Mouse (Mus musculus): ENCODE measurements at regions not wholly inside any gene's neighbourhood (a gene's known extent, or its start where the extent isn't known, plus 50 kb on each side); places are given as distances from the start of the nearest gene placed in this dataset.
A peak's percentile ranks its signal among the peaks of the same experiment; 100 is the strongest.

- DNase-seq = no peak
These were observed 176.7 kb upstream of the Egln3 start for GRCm38 (mm10) chr12:54380322-54380721.

GRCm38 (mm10) chr12:54378576-54378975 lies 174.9 kb upstream of the Egln3 start:
- DNase-seq = no peak

GRCm38 (mm10) chr12:54374060-54374459 lies 170.4 kb upstream of the Egln3 start:
- DNase-seq = no peak

- DNase-seq = no peak
These were observed 165.6 kb upstream of the Egln3 start for GRCm38 (mm10) chr12:54369217-54369616.

GRCm38 (mm10) chr12:54364381-54365095 lies 160.9 kb upstream of the Egln3 start:
- DNase-seq = peak; percentile 11

GRCm38 (mm10) chr12:54361762-54362161 lies 158.1 kb upstream of the Egln3 start:
- no peak for DNase-seq

GRCm38 (mm10) chr12:54354187-54354586 lies 150.5 kb upstream of the Egln3 start:
- DNase-seq = peak; percentile 29

- no peak for DNase-seq
These were observed 150.0 kb upstream of the Egln3 start for GRCm38 (mm10) chr12:54353694-54354093.

- peak; percentile 21 for DNase-seq
These were observed 149.4 kb upstream of the Egln3 start for GRCm38 (mm10) chr12:54352963-54353606.

GRCm38 (mm10) chr12:54350293-54350692 lies 146.6 kb upstream of the Egln3 start:
- no peak for DNase-seq

- no peak for DNase-seq
These were observed 145.7 kb upstream of the Egln3 start for GRCm38 (mm10) chr12:54349403-54349802.

GRCm38 (mm10) chr12:54343493-54343892 lies 139.8 kb upstream of the Egln3 start:
- no peak for DNase-seq

- DNase-seq = no peak
These were observed 131.8 kb upstream of the Egln3 start for GRCm38 (mm10) chr12:54335509-54335908.

GRCm38 (mm10) chr12:54334491-54335132 lies 131.0 kb upstream of the Egln3 start:
- DNase-seq = no peak

GRCm38 (mm10) chr12:54333632-54334321 lies 130.1 kb upstream of the Egln3 start:
- DNase-seq = no peak

- no peak for DNase-seq
These were observed 123.8 kb upstream of the Egln3 start for GRCm38 (mm10) chr12:54327483-54327882.

GRCm38 (mm10) chr12:54326571-54326970 lies 122.9 kb upstream of the Egln3 start:
- no peak for DNase-seq

GRCm38 (mm10) chr12:54320533-54320932 lies 116.9 kb upstream of the Egln3 start:
- DNase-seq = no peak

- DNase-seq = peak; percentile 35
These were observed 113.4 kb upstream of the Egln3 start for GRCm38 (mm10) chr12:54316980-54317471.

- DNase-seq = no peak
These were observed 112.5 kb upstream of the Egln3 start for GRCm38 (mm10) chr12:54316066-54316567.

- DNase-seq = no peak
These were observed 110.5 kb upstream of the Egln3 start for GRCm38 (mm10) chr12:54314153-54314552.

GRCm38 (mm10) chr12:54313211-54313845 lies 109.7 kb upstream of the Egln3 start:
- peak; percentile 67 for DNase-seq
